Mouse (Mus musculus): ENCODE measurements around the gene Olfr948.

DNA sequence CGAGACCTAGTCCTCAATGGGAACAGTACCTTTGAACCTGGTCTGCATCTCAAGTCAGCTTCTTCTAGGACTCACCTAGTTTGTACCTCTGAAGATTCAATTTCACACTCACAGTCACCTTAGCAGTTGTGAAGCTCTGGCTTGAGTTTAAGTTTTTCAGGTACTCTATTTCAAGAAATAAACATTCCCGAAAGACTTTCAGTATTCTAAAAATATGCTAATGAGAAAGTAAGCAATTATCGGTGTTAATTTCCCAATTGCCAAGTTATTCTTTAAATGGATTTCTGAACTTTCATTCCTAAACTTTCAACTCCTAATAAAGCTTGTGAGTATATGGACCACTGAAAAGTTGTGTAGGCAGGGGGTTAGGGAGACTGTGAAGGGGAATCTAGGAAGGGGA, 49.1 kb downstream of the Olfr948 start, which contains the start of gene Olfr945:
- no peak for TF ChIP-seq EP300 (IDR thresholded peaks at IDR 0.05; ENCODE audit: insufficient read depth, low read depth, low read length)
- no peak for TF ChIP-seq CTCF (IDR thresholded peaks at IDR 0.05)
